ENCODE assay signal across 25 mouse cellular contexts in genomic region chr1:105443546-105443945, GRCm38 (mm10).
DNase-seq lines count a peak whose midpoint lies in the region; ATAC-seq and TF ChIP-seq lines count a peak whose summit lies in the region.
"Had no signal": no experiment of that assay in that cellular context is flagged by ENCODE, and none has a peak within 500 bp of the region (broad histone marks: within the 10 kb centered on the region; RNA-seq: fewer than 3 reads in every experiment).

No protein-coding gene starts in this region.

- H3K27me3 ChIP-seq in CH12.LX (replicated peaks): no peaks in the 10 kb centered on the region
- H3K27me3 ChIP-seq in intestine, embryonic 15.5 days (replicated peaks): no peaks in the 10 kb centered on the region
- H3K27me3 ChIP-seq: forebrain, embryonic 13.5 days; heart, embryonic 13.5 days; hindbrain, embryonic 12.5 days; hindbrain, embryonic 15.5 days had no signal

- H3K9me3 ChIP-seq in CH12.LX (replicated peaks; ENCODE audit: low read length): no peaks in the 10 kb centered on the region
- H3K9me3 ChIP-seq in intestine, embryonic 15.5 days: no peaks in the 10 kb centered on the region
- H3K9me3 ChIP-seq: forebrain, embryonic 10.5 days; forebrain, embryonic 13.5 days; heart, embryonic 10.5 days; heart, embryonic 13.5 days; hindbrain, embryonic 12.5 days; hindbrain, embryonic 15.5 days had no signal

- TF ChIP-seq POLR2A in CH12.LX (IDR thresholded peaks at IDR 0.05; ENCODE audit: low read depth, low read length): no peak

- TF ChIP-seq EP300 in CH12.LX (IDR thresholded peaks at IDR 0.05; ENCODE audit: low read length): no peak

- 84% methylated on average over 5 of the region's 5 CpGs for WGBS in intestine, embryonic 15.5 days

- H3K27ac ChIP-seq in CH12.LX (ENCODE audit: insufficient read depth, low read depth): no peak overlapping the region; the same call in 1 of the 2 replicates
- no peak overlapping the region for H3K27ac ChIP-seq in intestine, embryonic 15.5 days
- H3K27ac ChIP-seq: forebrain, embryonic 10.5 days; forebrain, embryonic 13.5 days; heart, adult 2 months; heart, embryonic 10.5 days; heart, embryonic 13.5 days; hindbrain, embryonic 12.5 days; hindbrain, embryonic 15.5 days had no signal

- DNase-seq in heart, adult 11 months: peak; percentile 68
- DNase-seq in heart, postnatal 25 days (ENCODE audit: low spot score): no peak
- DNase-seq in CH12.LX (ENCODE audit: extremely low read depth): peak; percentile 32
- DNase-seq in kidney, adult 8-10 months: no peak
- DNase-seq: adrenal gland, adult 8-10 months; adrenal gland, postnatal 25 days; B cell, adult 2 months; cerebellum, adult 18-20 months; cerebellum, adult 9-10 months; cerebellum, postnatal 14 days; forebrain, postnatal 0 days; gastrocnemius, postnatal 25 days; heart, adult 2 months; heart, postnatal 14 days; kidney, adult 2 months had no signal

- no peaks in the 10 kb centered on the region for H3K79me2 ChIP-seq in CH12.LX (replicated peaks; ENCODE audit: control insufficient read depth, extremely low read depth, insufficient read depth, poor library complexity, severe bottlenecking)

- H3K4me2 ChIP-seq in CH12.LX (ENCODE audit: insufficient read depth, low read depth, poor library complexity, severe bottlenecking): peak overlapping the region; percentile 98
- no peak overlapping the region for H3K4me2 ChIP-seq in intestine, embryonic 15.5 days (replicated peaks)
- H3K4me2 ChIP-seq: forebrain, embryonic 13.5 days; heart, embryonic 13.5 days; hindbrain, embryonic 12.5 days; hindbrain, embryonic 15.5 days had no signal

- intact Hi-C loops in heart, postnatal 25 days (cut with DNase I): no loop called here

- no peak for TF ChIP-seq RAD21 in CH12.LX (IDR thresholded peaks at IDR 0.05; ENCODE audit: low read depth, low read length)

- peaks cover 5 to 7% of the 10 kb centered on the region in 2 experiments; a peak in 3 of 4 replicates for H3K4me1 ChIP-seq in CH12.LX (ENCODE audit: control insufficient read depth in 1 of 2, insufficient read depth in 2 of 2)
- no peaks in the 10 kb centered on the region for H3K4me1 ChIP-seq in intestine, embryonic 15.5 days (replicated peaks)
- H3K4me1 ChIP-seq: forebrain, embryonic 13.5 days; heart, embryonic 10.5 days; heart, embryonic 13.5 days; hindbrain, embryonic 12.5 days; hindbrain, embryonic 15.5 days had no signal

- TF ChIP-seq CTCF in CH12.LX (conservative IDR thresholded peaks at IDR 0.05 in 1 of 2, IDR thresholded peaks at IDR 0.05 in 1 of 2; ENCODE audit: low read depth in 2 of 2, low read length in 2 of 2): no peak

- no peak overlapping the region for H3K4me3 ChIP-seq in CH12.LX (replicated peaks in 1 of 3; ENCODE audit: low read depth in 2 of 3, low read length in 2 of 3, poor library complexity in 1 of 3)
- no peak overlapping the region for H3K4me3 ChIP-seq in intestine, embryonic 15.5 days (replicated peaks)
- H3K4me3 ChIP-seq: forebrain, embryonic 10.5 days; forebrain, embryonic 13.5 days; heart, adult 2 months; heart, embryonic 10.5 days; heart, embryonic 13.5 days; hindbrain, embryonic 12.5 days; hindbrain, embryonic 15.5 days had no signal

- peak; percentile 25 for ATAC-seq in inflammation-experienced regulatory T-cells, adult 6 months
- ATAC-seq in intestine, embryonic 15.5 days: no peak
- ATAC-seq: activated CD4-positive, CD25-positive, alpha-beta regulatory T cell, adult 4 months; forebrain, embryonic 13.5 days; forebrain, postnatal 0 days; intestine, postnatal 0 days had no signal

- in situ Hi-C loops in CH12.LX (cut with MboI; ENCODE audit: low pct_ligation_motif_present, low pct_unique_long_range_greater_than_20kb, low sequenced_read_pairs): no loop called here

- dilution Hi-C loops in CH12.LX (cut with MboI; ENCODE audit: extremely low pct_ligation_motif_present, extremely low pct_unique_long_range_greater_than_20kb, low sequenced_read_pairs): no loop called here

- H3K36me3 ChIP-seq in CH12.LX (replicated peaks in 1 of 2; ENCODE audit: control insufficient read depth in 1 of 2, insufficient read depth in 1 of 2, low read length in 1 of 2): no peaks in the 10 kb centered on the region
- no peaks in the 10 kb centered on the region for H3K36me3 ChIP-seq in intestine, embryonic 15.5 days
- H3K36me3 ChIP-seq: forebrain, embryonic 10.5 days; heart, embryonic 10.5 days; heart, embryonic 13.5 days; hindbrain, embryonic 12.5 days; hindbrain, embryonic 15.5 days had no signal

- H3K9ac ChIP-seq in CH12.LX (ENCODE audit: insufficient read depth, low read depth): no peak overlapping the region; the same call in 1 of the 2 replicates
- no peak overlapping the region for H3K9ac ChIP-seq in intestine, embryonic 15.5 days
- H3K9ac ChIP-seq: forebrain, embryonic 13.5 days; forebrain, postnatal 0 days; heart, embryonic 13.5 days; hindbrain, embryonic 12.5 days; hindbrain, embryonic 15.5 days had no signal

TF ChIP-seq in CH12.LX, 34 proteins besides CTCF, POLR2A, EP300 and RAD21:
- TF ChIP-seq TCF12 (IDR thresholded peaks at IDR 0.05; ENCODE audit: low read depth, low read length) (no peak), IRF4 (IDR thresholded peaks at IDR 0.05; ENCODE audit: low read depth, low read length) (peak; percentile 23; the same call in 1 of the 2 replicates)

Comparison
In these comparisons a context has a peak if more than half of its experiments do, and no peak if none do; other contexts are left out.
1. DNase-seq: peak in heart, adult 11 months (single experiment) and CH12.LX (single experiment); none in heart, postnatal 25 days (single experiment) and kidney, adult 8-10 months (0 of 2).